Mouse (Mus musculus) stomach, postnatal 0 days (tissue): ENCODE results near the gene Celf2.

Source experiments
- CTCF ChIP-seq: IDR thresholded peaks from 2 replicates; pipeline ENCODE4 v1.5.1; 2016; ENCODE audit warnings: antibody characterized with exemption, low read depth, mild to moderate bottlenecking, moderate library complexity
- EP300 ChIP-seq: optimal IDR thresholded peaks from 2 replicates; pipeline ENCODE3; 2016; ENCODE audit warnings: antibody characterized with exemption

DNA sequence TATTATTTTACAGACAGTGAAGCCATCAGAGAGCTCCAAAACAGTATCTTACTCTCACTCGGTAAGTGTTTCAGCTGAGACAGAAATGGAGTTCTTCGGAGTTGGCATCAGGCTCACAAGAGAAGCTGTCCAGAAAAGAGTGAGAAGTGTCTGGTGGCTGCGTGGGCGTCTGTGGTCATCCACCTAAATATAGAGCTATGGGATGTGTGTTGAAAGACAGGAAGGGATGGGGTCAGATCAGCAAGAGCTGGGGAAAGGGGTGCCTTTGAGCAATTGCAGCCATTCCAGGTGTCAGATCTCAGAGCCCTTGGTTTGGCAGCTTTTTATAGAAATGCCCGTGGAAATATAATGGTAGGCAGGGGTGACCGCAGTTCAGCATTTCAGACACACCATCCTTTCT, 17.3 kb upstream of the Celf2 start:
- no peak for TF ChIP-seq CTCF
- TF ChIP-seq EP300, result no peak
